Mouse (Mus musculus): Measurements from ENCODE around the gene Exosc7. TPM values are rescaled to one million over a fixed set of nuclear protein-coding genes. Genes with fewer than 3 reads are reported as not detected.

The Exosc7 gene
- 10 to 100 TPM; 83.1 to 95.3 TPM for polyA plus RNA-seq (2017; shearing (Covaris generic))

GRCm38 (mm10) chr9:123112805-123113521, at the start of gene Exosc7, which contains the start of gene Zdhhc3:
Gene Exosc7 (plus strand): TSS chr9:123113215.
Gene Zdhhc3 (minus strand): TSS chr9:123113205.

GRCm38 (mm10) chr9:123150241-123151020, 37.4 kb downstream of the Exosc7 start, which contains the start of gene Clec3b:
Gene Clec3b (plus strand): TSS chr9:123150946.

Other genes with a start within 250 kb of the Exosc7 start
- 10 to 100 TPM; 49.3 to 58.1 TPM for gene Zfp445, start 247.2 kb upstream of the Exosc7 start, polyA plus RNA-seq (2017; shearing (Covaris generic))
- gene Zkscan7, start 227.5 kb upstream of the Exosc7 start, polyA plus RNA-seq (2017; shearing (Covaris generic)): 10 to 100 TPM in 1 of 2 experiments, 1 to 10 TPM in 1; 6.6 to 10.3 TPM
- gene Zfp105, start 190.1 kb upstream of the Exosc7 start, polyA plus RNA-seq (2017; shearing (Covaris generic)): not detected
- gene 1110059G10Rik, start 162.2 kb upstream of the Exosc7 start, polyA plus RNA-seq (2017; shearing (Covaris generic)): 10 to 100 TPM; 28.2 to 36.6 TPM
- 1 to 10 TPM; 4.9 to 7.1 TPM for gene Kif15, start 162.2 kb upstream of the Exosc7 start, polyA plus RNA-seq (2017; shearing (Covaris generic))
- gene Tmem42, start 91.9 kb upstream of the Exosc7 start, polyA plus RNA-seq (2017; shearing (Covaris generic)): 10 to 100 TPM; 30.8 to 33.6 TPM
- 1 to 10 TPM in 1 of 2 experiments, under 1 TPM in 1; 0.80 to 5.8 TPM for gene Tgm4, start 78.5 kb upstream of the Exosc7 start, polyA plus RNA-seq (2017; shearing (Covaris generic))
- gene Zdhhc3, start within 50 bp of the Exosc7 start, polyA plus RNA-seq (2017; shearing (Covaris generic)): 10 to 100 TPM; 64.8 to 69.8 TPM
- 1 to 10 TPM in 1 of 2 experiments, under 1 TPM in 1; 0.48 to 1.2 TPM for gene Clec3b, start 37.7 kb downstream of the Exosc7 start, polyA plus RNA-seq (2017; shearing (Covaris generic))
- gene Cdcp1, start 102.8 kb downstream of the Exosc7 start, polyA plus RNA-seq (2017; shearing (Covaris generic)): 1 to 10 TPM in 1 of 2 experiments, not detected in 1; 3.3 TPM
- 10 to 100 TPM; 12.7 to 35.7 TPM for gene Tmem158, start 147.5 kb downstream of the Exosc7 start, polyA plus RNA-seq (2017; shearing (Covaris generic))

Measured in inflammation-experienced regulatory T-cells (primary cell).